Mouse (Mus musculus) heart, adult 18-20 months (tissue): ENCODE results near the gene Gm47996. TPM values are rescaled to one million over a fixed set of nuclear protein-coding genes. Genes with fewer than 3 reads are reported as not detected.
"Not testable (repeated sequence)": the region's sequence is repeated elsewhere in the genome, so short reads cannot be mapped to it uniquely, and the experiment has no call there.

Experiments
- DNase-seq, 2 experiments: peaks; one replicate each; pipeline ENCODE4 v3.0.0; 2021 to 2022; ENCODE audit warnings: mixed read lengths in 1 of 2
- long read RNA-seq, 2 experiments: library from polyadenylated mRNA; stranded (forward); transcript quantifications; one replicate each; pipeline ENCODE4 v2.0.0; 2021
- total RNA-seq, 2 experiments: library from RNA; stranded (reverse); gene quantifications; 2 replicates each; pipeline ENCODE4 v1.2.3; 2021

The Gm47996 gene
- not detected for total RNA-seq
- long read RNA-seq, experiment 1, result 0 reads
- long read RNA-seq, experiment 2, result 0 reads

DNA sequence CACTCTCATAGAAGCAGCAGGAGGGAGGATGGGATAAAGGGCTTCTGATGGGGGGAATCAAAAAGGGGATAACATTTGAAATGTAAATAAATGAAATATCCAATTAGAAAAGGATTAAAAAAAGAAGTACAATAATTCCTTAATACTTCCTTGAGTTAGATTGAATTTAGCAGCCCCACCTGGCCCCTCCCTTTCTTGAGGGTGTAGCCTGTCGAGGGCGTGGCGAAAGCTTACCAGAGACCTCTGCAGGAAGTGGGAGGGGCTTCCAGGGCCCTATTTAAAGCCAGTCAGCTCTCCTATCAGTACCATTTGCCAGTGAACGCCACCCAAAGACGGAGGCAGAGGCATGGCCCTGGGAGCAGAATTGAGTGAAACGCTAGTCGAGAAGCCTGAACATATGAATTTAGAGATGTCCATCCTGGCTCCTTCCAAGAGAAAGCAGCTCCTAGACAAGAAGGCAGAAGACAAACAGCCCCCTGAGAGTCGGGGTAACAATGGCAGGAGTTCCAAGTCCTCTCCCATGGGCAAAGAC, at the start of gene Gm47996:
Gene Gm47996 (plus strand): TSS at position 308 of the 532 bp plus-strand sequence.
- DNase-seq, result not testable (repeated sequence)

DNA sequence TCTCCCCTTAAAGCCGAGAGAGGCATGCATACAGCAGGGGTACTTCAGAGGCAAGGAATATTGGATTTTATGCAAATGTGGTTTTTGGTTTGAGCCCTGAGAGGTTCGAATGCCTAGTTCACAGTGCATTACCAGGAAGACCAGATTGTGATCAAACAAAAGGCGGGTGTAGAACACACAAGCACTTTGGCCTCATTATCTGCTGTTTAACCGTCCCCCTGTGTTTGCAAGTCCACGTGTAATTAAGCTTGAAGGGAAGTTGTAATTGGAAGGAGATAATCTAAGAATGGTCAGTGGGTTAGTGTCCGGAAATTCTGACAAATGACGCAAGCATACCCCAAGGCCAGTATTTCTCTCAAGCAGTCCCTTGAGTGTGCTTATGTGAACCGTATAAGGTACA, 43.9 kb upstream of the Gm47996 start:
- DNase-seq, result no peak

DNA sequence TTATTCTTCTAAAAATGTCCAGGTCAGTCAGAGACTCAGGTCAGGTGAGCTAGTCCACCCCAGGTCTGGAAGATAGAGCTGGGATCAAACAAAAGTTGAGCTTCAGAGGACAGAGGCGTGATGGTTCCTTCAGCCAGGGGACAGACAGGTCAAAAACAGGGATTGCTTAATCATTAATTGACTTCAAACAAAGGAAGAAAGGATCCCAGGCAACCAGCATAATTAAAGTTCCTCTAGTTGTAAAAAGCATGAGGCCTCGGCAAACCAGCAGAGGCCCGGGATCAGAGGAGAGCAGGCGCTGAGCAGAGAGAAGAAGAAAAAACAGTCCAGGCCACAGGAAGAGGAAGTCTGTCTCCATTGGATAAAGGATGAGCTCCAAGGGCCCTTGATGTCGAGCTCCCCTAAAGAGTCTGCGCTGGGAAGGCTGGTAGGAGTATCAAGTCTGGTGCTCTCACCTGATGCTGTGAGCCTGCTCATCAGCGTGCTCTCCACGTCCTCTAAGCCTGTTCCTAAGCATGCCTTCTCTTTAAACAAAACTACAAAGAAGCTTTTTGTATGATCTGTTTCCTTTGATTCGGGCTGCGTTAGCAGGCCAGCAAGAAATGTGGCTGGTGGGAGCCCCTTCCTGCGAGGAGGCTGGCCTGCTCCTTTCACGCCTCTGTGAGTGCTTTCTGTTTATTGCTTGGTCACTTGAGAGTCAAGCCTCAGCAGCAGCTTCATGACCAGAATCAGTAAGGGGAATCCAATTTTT, 42.5 kb upstream of the Gm47996 start:
- no peak for DNase-seq

DNA sequence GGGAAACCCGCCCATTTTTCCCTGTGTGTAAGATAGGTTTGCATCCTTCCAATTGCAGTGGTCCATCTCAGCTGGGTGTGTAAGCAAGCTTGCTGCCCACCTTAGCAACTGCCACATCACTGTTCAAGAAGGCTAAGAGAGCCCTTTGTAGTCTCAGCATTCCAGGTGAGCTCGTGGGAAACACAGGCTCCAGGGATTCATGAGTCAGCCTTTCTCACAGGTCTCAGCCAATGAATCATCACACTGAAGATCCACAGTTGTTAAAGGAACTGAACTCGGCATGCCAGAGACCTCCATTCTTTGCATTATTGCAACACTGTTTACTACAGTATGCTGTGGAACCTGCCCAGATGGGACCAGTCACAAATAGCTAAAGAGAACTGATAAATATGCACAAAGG, 41.3 kb upstream of the Gm47996 start:
- DNase-seq, result no peak

DNA sequence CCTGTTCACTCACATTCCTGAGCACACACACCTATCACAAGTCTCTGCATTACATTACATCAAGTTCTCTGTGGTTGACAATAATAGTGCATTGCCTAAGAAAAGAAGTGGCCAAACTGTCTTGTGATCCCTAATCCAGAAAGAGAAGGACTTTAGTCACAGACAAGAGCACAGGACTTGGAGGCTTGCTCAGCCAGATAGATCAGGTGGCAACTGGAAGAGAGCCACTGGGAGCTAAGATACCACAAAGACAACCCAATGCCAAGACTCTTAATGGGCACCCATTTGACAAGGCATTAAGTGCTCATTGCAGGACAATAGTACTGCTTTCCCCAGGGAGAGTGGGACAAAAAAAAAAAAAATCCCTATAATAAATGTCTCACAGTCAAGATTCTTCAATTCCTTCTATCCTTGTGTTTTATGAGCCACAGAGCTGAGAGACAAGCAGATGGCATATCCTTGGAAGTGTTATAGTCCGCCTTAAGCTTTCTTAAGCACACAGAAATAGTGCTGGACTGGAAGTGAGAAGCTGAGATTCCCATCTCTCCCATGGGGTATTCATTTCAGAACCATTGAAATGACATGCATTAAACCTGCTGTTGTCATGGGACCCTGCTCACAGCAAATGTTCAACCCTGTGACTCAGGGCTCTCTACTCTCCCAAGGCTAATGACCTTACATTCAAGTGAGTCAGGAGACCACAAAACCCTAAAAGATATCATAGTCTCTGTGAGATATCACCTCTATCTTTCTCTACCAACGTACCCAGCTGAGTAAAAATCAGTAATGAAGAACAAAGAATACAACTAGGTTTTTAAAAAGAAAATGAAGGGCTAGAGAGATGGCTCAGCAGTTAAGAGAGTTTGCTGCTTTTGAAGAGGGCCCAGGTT, 38.1 kb upstream of the Gm47996 start:
- peak; percentile 73 to 83 for DNase-seq

DNA sequence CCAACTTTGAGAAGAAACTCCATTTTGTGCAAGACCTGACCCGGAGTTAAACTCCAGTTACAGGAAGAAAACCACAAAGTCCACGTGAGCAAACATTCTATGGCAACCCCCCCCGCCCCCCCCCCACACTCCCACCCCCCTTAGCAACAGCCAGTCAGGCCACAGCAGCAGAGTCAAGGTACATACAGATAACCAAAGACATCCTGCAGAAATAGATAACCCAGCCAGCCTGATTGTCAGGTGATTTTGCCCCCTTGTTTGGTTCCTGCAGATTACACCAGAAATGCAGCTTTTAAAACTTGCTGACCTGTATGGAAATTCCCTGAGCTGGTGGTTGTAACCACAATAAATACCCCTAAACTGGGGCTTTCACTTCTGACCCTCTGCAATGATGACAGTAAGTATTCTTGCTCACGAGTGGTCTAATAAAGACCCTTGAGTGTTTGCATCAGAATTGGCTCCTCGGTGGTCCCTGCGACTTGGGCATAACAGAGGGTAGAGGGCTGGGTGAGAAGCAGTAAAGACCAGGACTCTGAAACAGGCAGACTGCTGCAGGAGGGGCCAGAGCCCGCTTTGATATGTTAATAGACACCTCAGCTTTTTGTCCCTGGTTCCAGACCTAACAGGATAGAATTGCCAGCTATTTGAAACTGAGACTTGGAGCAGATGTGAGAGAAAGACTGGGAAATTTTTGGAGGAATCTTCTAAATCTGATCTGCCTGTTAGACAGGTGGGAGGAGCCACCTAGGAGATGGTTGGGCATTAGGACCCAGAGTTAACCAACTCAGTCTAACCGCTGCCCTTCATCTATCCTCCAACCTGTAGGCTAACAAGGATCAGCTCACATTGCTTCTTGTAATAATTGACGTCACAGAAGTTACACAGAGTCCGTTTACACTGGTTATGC, 32.6 kb upstream of the Gm47996 start:
- peak; percentile 22 to 29 for DNase-seq

DNA sequence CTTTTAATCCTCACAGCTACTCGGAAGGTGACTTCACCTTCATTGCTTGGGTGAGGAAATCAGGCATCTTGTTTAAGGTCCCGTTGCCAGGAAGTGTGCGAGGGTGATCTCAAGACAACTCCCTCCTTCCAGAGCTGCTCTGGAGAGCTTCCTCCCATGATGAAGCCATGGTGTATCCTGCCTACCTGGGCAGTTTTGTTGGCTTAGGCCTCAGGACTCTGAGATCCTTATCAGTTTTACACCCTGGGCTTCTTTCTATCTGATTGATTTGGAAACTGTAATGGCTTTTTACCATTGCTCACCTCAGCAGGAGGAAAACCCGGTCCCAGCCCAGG, 32.0 kb upstream of the Gm47996 start:
- no peak for DNase-seq

DNA sequence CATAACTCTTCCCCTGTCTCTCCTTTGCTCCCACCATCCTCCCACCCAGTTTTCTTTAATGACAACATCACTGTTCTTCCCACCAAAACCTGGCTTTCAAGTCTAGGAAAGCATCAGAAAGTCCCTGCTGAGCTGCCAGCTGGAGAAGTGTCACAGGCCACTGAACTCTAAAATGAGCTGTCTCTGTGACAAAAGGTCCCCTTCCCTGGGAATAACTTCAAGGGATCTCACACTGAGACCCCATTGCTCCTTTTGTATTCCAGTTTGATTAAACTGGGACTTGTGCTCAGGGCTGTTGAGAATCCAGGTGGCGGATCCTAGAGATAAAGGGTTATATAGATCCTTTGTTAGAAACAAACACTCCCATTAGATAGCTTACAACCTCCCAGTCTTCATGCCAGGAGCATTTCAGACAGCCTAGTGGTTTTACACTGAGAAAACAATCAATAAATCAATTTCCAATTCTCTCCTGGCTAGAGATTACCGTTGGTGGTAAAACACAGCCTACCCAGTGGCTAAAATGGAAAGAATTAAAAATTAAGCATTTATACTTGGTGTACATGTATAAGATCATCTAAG, 31.3 kb upstream of the Gm47996 start:
- no peak for DNase-seq

DNA sequence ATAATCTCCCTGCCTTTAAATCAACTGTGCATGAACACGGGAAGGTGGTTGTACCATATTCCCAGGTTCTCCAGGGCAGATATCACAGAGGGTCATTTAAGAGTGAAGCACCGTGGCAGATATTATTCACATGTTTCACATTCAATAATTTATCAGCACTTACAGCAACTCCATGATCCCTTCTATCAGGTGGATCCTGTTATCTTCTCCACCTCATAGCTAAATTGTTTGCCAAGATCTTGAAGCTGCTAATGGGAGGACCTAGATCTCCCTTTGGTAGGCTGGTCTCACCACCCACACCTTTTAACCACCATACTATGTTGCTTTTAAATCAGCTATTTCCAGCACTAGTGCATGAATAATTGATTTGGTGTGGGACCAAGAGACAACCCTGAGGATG, 29.8 kb upstream of the Gm47996 start:
- DNase-seq, result no peak

DNA sequence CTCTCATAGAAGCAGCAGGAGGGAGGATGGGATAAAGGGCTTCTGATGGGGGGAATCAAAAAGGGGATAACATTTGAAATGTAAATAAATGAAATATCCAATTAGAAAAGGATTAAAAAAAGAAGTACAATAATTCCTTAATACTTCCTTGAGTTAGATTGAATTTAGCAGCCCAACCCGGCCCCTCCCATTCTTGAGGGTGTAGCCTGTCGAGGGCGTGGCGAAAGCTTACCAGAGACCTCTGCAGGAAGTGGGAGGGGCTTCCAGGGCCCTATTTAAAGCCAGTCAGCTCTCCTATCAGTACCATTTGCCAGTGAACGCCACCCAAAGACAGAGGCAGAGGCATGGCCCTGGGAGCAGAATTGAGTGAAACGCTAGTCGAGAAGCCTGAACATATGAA, 27.7 kb upstream of the Gm47996 start, which contains the start of gene Gm47985:
Gene Gm47985 (plus strand): TSS at position 272 of the 400 bp plus-strand sequence.
- not testable (repeated sequence) for DNase-seq

DNA sequence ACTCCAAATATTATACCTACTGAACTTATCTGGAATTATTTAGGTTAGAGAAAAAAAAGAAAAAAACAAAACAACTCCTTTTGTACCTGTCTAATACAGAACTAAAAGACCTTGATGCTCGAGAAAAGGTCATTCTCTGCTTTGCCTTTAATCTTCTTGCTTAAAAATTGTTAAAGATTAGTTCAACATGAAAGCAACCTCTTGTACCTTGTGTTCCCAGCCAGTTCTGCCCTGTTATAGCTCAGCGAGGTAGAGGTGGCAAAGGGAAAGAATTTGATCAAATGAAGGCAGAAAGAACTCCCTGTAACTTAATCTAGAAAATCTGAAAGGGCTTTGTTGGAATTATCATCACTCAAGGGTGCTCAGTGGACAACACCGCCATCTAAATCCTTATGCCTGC, 23.7 kb upstream of the Gm47996 start:
- DNase-seq, result not testable (repeated sequence)

DNA sequence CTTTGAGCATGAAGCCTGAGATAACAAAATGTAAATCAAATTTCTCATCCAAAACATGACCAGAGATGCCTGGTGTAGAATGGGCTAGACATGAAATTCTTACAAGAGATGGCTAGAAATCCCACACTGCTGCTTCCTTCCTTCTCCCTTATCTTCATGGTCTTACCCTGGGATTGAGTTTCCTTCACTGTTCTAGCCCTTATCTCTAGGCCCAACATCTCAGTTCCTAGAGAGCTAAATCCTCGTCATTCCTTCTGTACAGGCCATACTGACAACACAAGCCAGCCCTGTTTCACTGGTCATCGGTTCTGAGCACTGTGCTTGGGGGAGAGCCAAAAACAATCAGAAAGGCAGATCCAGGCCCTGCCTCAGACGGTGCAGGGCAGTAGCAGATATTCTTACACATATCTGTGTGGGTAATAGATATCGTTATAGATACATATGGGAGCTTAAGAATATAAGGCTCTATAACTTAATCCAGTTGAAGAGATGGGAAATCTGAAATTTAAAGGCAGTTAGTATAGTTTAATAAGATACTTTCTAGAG, 23.0 kb upstream of the Gm47996 start:
- DNase-seq, result not testable (repeated sequence)

DNA sequence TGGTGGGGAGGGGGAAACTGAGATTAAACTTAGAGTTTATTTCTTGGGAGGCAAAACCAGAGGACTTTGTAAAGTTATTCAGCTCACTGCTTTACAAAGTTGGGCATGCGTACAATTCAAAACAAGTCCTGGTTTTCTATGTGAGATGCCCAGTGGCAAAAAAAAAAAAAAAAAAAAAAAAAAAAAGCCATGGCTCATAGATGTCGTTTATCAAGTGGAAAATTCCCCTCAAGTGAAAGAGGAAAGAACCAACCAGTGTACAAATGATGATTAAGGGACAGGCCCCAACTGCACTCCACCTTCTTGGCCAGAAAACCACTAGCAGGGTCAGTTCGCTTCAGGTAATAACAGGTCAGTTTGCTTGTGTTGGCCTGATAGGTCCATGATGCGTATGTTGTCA, 21.5 kb upstream of the Gm47996 start:
- no peak for DNase-seq

DNA sequence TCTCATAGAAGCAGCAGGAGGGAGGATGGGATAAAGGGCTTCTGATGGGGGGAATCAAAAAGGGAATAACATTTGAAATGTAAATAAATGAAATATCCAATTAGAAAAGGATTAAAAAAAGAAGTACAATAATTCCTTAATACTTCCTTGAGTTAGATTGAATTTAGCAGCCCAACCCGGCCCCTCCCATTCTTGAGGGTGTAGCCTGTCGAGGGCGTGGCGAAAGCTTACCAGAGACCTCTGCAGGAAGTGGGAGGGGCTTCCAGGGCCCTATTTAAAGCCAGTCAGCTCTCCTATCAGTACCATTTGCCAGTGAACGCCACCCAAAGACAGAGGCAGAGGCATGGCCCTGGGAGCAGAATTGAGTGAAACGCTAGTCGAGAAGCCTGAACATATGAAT, 17.9 kb upstream of the Gm47996 start, which contains the start of gene Gm8947:
Gene Gm8947 (plus strand): TSS at position 302 of the 400 bp plus-strand sequence.
- not testable (repeated sequence) for DNase-seq

DNA sequence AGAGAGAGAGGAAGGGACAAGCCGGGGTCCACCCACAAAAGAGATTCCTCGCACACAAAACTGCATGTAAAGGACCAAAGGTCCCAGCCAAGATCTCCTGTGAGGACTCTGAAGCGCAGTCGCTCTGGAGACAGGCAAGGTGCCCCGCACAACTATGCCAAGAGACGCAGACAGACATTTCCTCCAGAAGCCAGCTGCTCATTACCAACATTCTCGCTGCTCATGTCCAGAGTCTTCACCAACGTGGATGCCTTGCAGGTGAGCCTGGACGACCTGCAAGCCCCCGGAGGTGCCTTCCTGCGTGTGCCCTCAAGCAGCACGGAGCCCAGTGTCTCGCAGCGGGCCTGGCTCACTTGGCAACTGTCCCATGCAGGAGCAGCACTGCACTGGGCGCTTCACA, 17.2 kb upstream of the Gm47996 start:
- not testable (repeated sequence) for DNase-seq

DNA sequence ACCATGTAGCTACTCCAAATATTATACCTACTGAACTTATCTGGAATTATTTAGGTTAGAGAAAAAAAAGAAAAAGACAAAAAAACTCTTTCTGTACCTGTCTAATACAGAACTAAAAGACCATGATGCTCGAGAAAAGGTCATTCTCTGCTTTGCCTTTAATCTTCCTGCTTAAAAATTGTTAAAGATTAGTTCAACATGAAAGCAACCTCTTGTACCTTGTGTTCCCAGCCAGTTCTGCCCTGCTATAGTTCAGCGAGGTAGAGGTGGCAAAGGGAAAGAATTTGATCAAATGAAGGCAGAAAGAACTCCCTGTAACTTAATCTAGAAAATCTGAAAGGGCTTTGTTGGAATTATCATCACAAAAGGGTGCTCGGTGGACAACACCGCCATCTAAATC, 13.9 kb upstream of the Gm47996 start:
- not testable (repeated sequence) for DNase-seq

DNA sequence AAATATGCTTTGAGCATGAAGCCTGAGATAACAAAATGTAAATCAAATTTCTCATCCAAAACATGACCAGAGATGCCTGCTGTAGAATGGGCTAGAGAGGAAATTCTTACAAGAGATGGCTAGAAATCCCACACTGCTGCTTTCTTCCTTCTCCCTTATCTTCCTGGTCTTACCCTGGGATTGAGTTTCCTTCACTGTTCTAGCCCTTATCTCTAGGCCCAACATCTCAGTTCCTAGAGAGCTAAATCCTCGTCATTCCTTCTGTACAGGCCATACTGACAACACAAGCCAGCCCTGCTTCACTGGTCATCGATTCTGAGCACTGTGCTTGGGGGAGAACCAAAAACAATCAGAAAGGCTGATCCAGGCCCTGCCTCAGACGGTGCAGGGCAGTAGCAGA, 13.2 kb upstream of the Gm47996 start:
- not testable (repeated sequence) for DNase-seq

DNA sequence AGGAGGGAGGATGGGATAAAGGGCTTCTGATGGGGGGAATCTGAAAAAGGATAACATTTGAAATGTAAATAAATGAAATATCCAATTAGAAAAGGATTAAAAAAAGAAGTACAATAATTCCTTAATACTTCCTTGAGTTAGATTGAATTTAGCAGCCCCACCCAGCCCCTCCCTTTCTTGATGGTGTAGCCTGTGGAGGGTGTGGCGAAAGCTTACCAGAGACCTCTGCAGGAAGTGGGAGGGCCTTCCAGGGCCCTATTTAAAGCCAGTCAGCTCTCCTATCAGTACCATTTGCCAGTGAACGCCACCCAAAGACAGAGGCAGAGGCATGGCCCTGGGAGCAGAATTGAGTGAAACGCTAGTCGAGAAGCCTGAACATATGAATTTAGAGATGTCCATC, 11.8 kb upstream of the Gm47996 start, which contains the start of gene Gm47995:
Gene Gm47995 (plus strand): TSS at position 329 of the 400 bp plus-strand sequence.
- not testable (repeated sequence) for DNase-seq

DNA sequence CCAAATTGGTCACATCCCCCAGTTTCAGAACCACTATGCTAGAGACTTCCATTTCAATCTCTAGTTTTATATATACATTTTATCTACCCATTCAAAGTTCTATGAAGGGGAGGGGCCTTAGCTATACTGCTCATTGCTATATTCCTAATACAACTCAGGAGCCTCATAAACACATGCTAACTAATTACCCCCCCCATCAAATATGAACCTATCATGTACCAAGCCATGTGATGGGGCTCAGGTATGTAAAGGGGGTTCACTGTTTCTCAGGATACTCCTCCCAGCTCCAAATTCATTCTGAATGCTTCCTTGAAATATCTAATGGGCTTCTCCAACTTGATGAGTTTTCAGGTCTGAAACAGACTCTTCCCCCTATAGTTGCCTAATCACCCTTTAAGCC, 9.3 kb upstream of the Gm47996 start:
- DNase-seq, result not testable (repeated sequence)

DNA sequence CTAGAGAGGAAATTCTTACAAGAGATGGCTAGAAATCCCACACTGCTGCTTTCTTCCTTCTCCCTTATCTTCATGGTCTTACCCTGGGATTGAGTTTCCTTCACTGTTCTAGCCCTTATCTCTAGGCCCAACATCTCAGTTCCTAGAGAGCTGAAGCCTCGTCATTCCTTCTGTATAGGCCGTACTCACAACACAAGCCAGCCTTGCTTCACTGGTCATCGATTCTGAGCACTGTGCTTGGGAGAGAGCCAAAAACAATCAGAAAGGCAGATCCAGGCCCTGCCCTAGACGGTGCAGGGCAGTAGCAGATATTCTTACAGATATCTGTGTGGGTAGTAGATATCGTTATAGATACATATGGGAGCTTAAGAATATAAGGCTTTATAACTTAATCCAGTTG, 7.2 kb upstream of the Gm47996 start:
- DNase-seq, result not testable (repeated sequence)

DNA sequence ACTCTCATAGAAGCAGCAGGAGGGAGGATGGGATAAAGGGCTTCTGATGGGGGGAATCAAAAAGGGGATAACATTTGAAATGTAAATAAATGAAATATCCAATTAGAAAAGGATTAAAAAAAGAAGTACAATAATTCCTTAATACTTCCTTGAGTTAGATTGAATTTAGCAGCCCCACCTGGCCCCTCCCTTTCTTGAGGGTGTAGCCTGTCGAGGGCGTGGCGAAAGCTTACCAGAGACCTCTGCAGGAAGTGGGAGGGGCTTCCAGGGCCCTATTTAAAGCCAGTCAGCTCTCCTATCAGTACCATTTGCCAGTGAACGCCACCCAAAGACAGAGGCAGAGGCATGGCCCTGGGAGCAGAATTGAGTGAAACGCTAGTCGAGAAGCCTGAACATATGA, 6.1 kb upstream of the Gm47996 start, which contains the start of gene 3110040M04Rik:
Gene 3110040M04Rik (plus strand): TSS at position 304 of the 400 bp plus-strand sequence.
- not testable (repeated sequence) for DNase-seq
